Mouse (Mus musculus) testis, adult 2 months (tissue): ENCODE results near the gene Eaf2. TPM values are rescaled to one million over a fixed set of nuclear protein-coding genes. Genes with fewer than 3 reads are reported as not detected.
"Not testable (repeated sequence)": the region's sequence is repeated elsewhere in the genome, so short reads cannot be mapped to it uniquely, and the experiment has no call there.

Experiments
- H3K27ac ChIP-seq: fragments of 200-500 bp; 2 replicates; pipeline ENCODE4 v1.5.1; 2012; ENCODE audit warnings: low read depth, low read length; ENCODE audit not compliant: control insufficient read depth, insufficient read depth
- H3K27me3 ChIP-seq: fragments of 200-500 bp; 2 replicates; pipeline ENCODE4 v1.6.1; 2012; ENCODE audit warnings: mild to moderate bottlenecking, low read length, moderate library complexity; ENCODE audit not compliant: control insufficient read depth, insufficient read depth
- H3K36me3 ChIP-seq: fragments of 200-500 bp; 2 replicates; pipeline ENCODE4 v1.6.1; 2012; ENCODE audit warnings: mild to moderate bottlenecking, low read length; ENCODE audit not compliant: control insufficient read depth, insufficient read depth
- H3K4me1 ChIP-seq: fragments of 200-500 bp; 2 replicates; pipeline ENCODE4 v1.6.1; 2012; ENCODE audit warnings: low read length; ENCODE audit not compliant: control insufficient read depth, insufficient read depth
- H3K4me3 ChIP-seq: fragments of 200-500 bp; 2 replicates; pipeline ENCODE4 v1.5.1; 2012; ENCODE audit warnings: low read depth, mild to moderate bottlenecking, low read length, moderate library complexity, mixed read lengths; ENCODE audit not compliant: control insufficient read depth
- CTCF ChIP-seq: fragments of 200-500 bp; IDR thresholded peaks from 2 replicates; pipeline ENCODE4 v1.5.1; 2012; ENCODE audit warnings: low read depth, mild to moderate bottlenecking, inconsistent platforms, low read length, moderate library complexity; ENCODE audit not compliant: control insufficient read depth, insufficient read depth, insufficient replicate concordance
- POLR2A ChIP-seq: fragments of 200-500 bp; IDR thresholded peaks from 2 replicates; pipeline ENCODE4 v1.6.1; 2012; ENCODE audit warnings: low read depth, mild to moderate bottlenecking, inconsistent platforms, low read length, moderate library complexity; ENCODE audit not compliant: control insufficient read depth
- polyA plus RNA-seq: library from polyadenylated mRNA; depleted of rRNA; stranded (reverse); fragments of >200 nt; gene quantifications from 2 replicates; pipeline ENCODE4 v1.2.3, GENCODE M21; 2012

Gene Eaf2
- polyA plus RNA-seq, 1 experiment, result 2.6 TPM

GRCm38 (mm10) chr16:36884881-36885280 lies 10.1 kb upstream of the Eaf2 start:
- Histone ChIP-seq H3K27ac (no peak overlapping the region), H3K27me3 (no peaks in the 10 kb centered on the region), H3K4me1 (no peaks in the 10 kb centered on the region), H3K4me3 (no peak overlapping the region), H3K36me3 (no peaks in the 10 kb centered on the region)
- TF ChIP-seq CTCF (no peak; the same call in 1 of the 2 replicates), POLR2A (no peak)

- H3K4me1 ChIP-seq, result peaks cover 2% of the 10 kb centered on the region; the same call in 1 of the 2 replicates
- H3K27ac ChIP-seq, result no peak overlapping the region
These were observed 8.0 kb upstream of the Eaf2 start for GRCm38 (mm10) chr16:36882737-36883343.

GRCm38 (mm10) chr16:36877316-36877715 lies 2.5 kb upstream of the Eaf2 start:
- Histone ChIP-seq H3K4me1 (peaks cover 2% of the 10 kb centered on the region), H3K36me3 (no peaks in the 10 kb centered on the region), H3K27me3 (no peaks in the 10 kb centered on the region), H3K4me3 (peak overlapping the region; percentile 62; the same call in 1 of the 2 replicates), H3K27ac (no peak overlapping the region)
- TF ChIP-seq CTCF, result no peak
- no peak for TF ChIP-seq POLR2A

More at GRCm38 (mm10) chr16:36882737-36883343, 8.0 kb upstream of the Eaf2 start:
- Histone ChIP-seq H3K4me3 (no peak overlapping the region), H3K36me3 (no peaks in the 10 kb centered on the region), H3K27me3 (no peaks in the 10 kb centered on the region)
- TF ChIP-seq CTCF (no peak), POLR2A (no peak)

GRCm38 (mm10) chr16:36875276-36875851 lies 561 bp upstream of the Eaf2 start:
- H3K36me3 ChIP-seq, result no peaks in the 10 kb centered on the region
- TF ChIP-seq CTCF, result no peak
- TF ChIP-seq POLR2A, result no peak
- H3K27ac ChIP-seq, result peak overlapping the region; percentile 93
- H3K4me1 ChIP-seq, result peaks cover 2% of the 10 kb centered on the region
- no peaks in the 10 kb centered on the region for H3K27me3 ChIP-seq
- peak overlapping the region; percentile 96 for H3K4me3 ChIP-seq

- Histone ChIP-seq H3K4me1 (no peaks in the 10 kb centered on the region; the same call in 1 of the 2 replicates), H3K4me3 (no peak overlapping the region), H3K27me3 (no peaks in the 10 kb centered on the region), H3K27ac (no peak overlapping the region), H3K36me3 (no peaks in the 10 kb centered on the region; the same call in 1 of the 2 replicates)
- TF ChIP-seq POLR2A, result no peak
- no peak for TF ChIP-seq CTCF
These were observed 5.4 kb downstream of the Eaf2 start for GRCm38 (mm10) chr16:36869442-36869841.

- Histone ChIP-seq H3K27ac (no peak overlapping the region), H3K4me3 (no peak overlapping the region), H3K36me3 (no peaks in the 10 kb centered on the region; the same call in none of the 2 replicates), H3K4me1 (no peaks in the 10 kb centered on the region), H3K27me3 (no peaks in the 10 kb centered on the region)
- TF ChIP-seq POLR2A (no peak), CTCF (no peak)
These were observed 11.2 kb downstream of the Eaf2 start for GRCm38 (mm10) chr16:36863585-36863984.

- Histone ChIP-seq H3K27ac (no peak overlapping the region), H3K36me3 (no peaks in the 10 kb centered on the region), H3K27me3 (no peaks in the 10 kb centered on the region), H3K4me1 (no peaks in the 10 kb centered on the region), H3K4me3 (no peak overlapping the region)
- no peak for TF ChIP-seq POLR2A
- no peak for TF ChIP-seq CTCF
These were observed 23.6 kb downstream of the Eaf2 start for GRCm38 (mm10) chr16:36851202-36851601.

- H3K4me1 ChIP-seq, H3K27ac ChIP-seq, H3K4me3 ChIP-seq, H3K36me3 ChIP-seq, H3K27me3 ChIP-seq: not testable (repeated sequence)
These were observed 27.9 kb downstream of the Eaf2 start for GRCm38 (mm10) chr16:36846894-36847293.
